12 mouse cellular contexts compared by ENCODE assay signal in genomic region chr12:73632671-73633244, GRCm38 (mm10). TPM values are rescaled to one million over a fixed set of nuclear protein-coding genes. Genes with fewer than 3 reads are reported as not detected.
DNase-seq lines count a peak whose midpoint lies in the region; ATAC-seq lines count a peak whose summit lies in the region.
"Had no signal": no experiment of that assay in that cellular context is flagged by ENCODE, and none has a peak within 500 bp of the region (broad histone marks: within the 10 kb centered on the region; RNA-seq: fewer than 3 reads in every experiment).

No protein-coding gene starts in this region.

- no peak overlapping the region for H3K4me2 ChIP-seq in intestine, embryonic 14.5 days (ENCODE audit: low read length)
- H3K4me2 ChIP-seq in hindbrain, embryonic 14.5 days (replicated peaks) = no peak overlapping the region
- H3K4me2 ChIP-seq: hindbrain, embryonic 15.5 days; liver, embryonic 11.5 days had no signal

- no peak overlapping the region for H3K9ac ChIP-seq in intestine, embryonic 14.5 days (ENCODE audit: low read length)
- no peak overlapping the region for H3K9ac ChIP-seq in hindbrain, embryonic 14.5 days
- H3K9ac ChIP-seq: hindbrain, embryonic 15.5 days had no signal

- peak; percentile 13 for DNase-seq in adrenal gland, adult 8-10 months
- no peak for DNase-seq in adrenal gland, postnatal 25 days
- DNase-seq in CD4-positive helper T cell, adult 2 months (ENCODE audit: low read depth, low spot score) = peak; percentile 70
- no peak for DNase-seq in intestine, embryonic 14.5 days (ENCODE audit: low spot score)
- peak; percentile 47 for DNase-seq in limb, embryonic 10.5 days (ENCODE audit: low spot score)
- DNase-seq in hindbrain, embryonic 14.5 days (ENCODE audit: low spot score) = no peak
- no peak for DNase-seq in layer of hippocampus, adult 9-11 months
- no peak for DNase-seq in urinary bladder, postnatal 14 days (ENCODE audit: low spot score)
- DNase-seq: cerebellum, postnatal 10 days had no signal

- H3K27me3 ChIP-seq in intestine, embryonic 14.5 days (replicated peaks; ENCODE audit: control insufficient read depth, insufficient read depth, low read length) = no peaks in the 10 kb centered on the region
- no peaks in the 10 kb centered on the region for H3K27me3 ChIP-seq in limb, embryonic 10.5 days (ENCODE audit: low read depth, poor library complexity, severe bottlenecking)
- no peaks in the 10 kb centered on the region for H3K27me3 ChIP-seq in hindbrain, embryonic 14.5 days (ENCODE audit: control insufficient read depth, insufficient read depth, low read length)
- H3K27me3 ChIP-seq: hindbrain, embryonic 15.5 days had no signal

- peaks cover 3% of the 10 kb centered on the region; the same call in 1 of the 2 replicates for H3K4me1 ChIP-seq in intestine, embryonic 14.5 days (replicated peaks; ENCODE audit: control insufficient read depth, insufficient read depth, low read length)
- H3K4me1 ChIP-seq in limb, embryonic 10.5 days = peaks cover 26% of the 10 kb centered on the region
- no peaks in the 10 kb centered on the region for H3K4me1 ChIP-seq in hindbrain, embryonic 14.5 days (replicated peaks; ENCODE audit: control insufficient read depth, insufficient read depth, low read length)
- H3K4me1 ChIP-seq: hindbrain, embryonic 15.5 days had no signal

- H3K36me3 ChIP-seq in intestine, embryonic 14.5 days (ENCODE audit: control insufficient read depth, insufficient read depth, low read length) = no peaks in the 10 kb centered on the region
- H3K36me3 ChIP-seq in limb, embryonic 10.5 days = no peaks in the 10 kb centered on the region
- no peaks in the 10 kb centered on the region for H3K36me3 ChIP-seq in hindbrain, embryonic 14.5 days (replicated peaks; ENCODE audit: control insufficient read depth, insufficient read depth)
- H3K36me3 ChIP-seq: hindbrain, embryonic 15.5 days had no signal

- WGBS in intestine, embryonic 14.5 days = 19% methylated on average over 8 of the region's 8 CpGs
- WGBS in limb, embryonic 10.5 days = 18% methylated on average over 8 of the region's 8 CpGs
- WGBS in hindbrain, embryonic 14.5 days = 31% methylated on average over 8 of the region's 8 CpGs

- peak; percentile 72; the same call in 1 of the 2 replicates for ATAC-seq in intestine, embryonic 14.5 days (replicated peaks; ENCODE audit: low FRiP score, low TSS enrichment, low read depth)
- ATAC-seq in hindbrain, embryonic 14.5 days (ENCODE audit: low FRiP score) = no peak
- ATAC-seq: forebrain, embryonic 16.5 days had no signal

- H3K27ac ChIP-seq in intestine, embryonic 14.5 days (ENCODE audit: low read depth) = no peak overlapping the region
- peak overlapping the region; percentile 42; the same call in 1 of the 2 replicates for H3K27ac ChIP-seq in limb, embryonic 10.5 days
- H3K27ac ChIP-seq in hindbrain, embryonic 14.5 days = no peak overlapping the region
- H3K27ac ChIP-seq: hindbrain, embryonic 15.5 days had no signal

- H3K4me3 ChIP-seq in intestine, embryonic 14.5 days (ENCODE audit: low read depth, low read length) = no peak overlapping the region
- no peak overlapping the region for H3K4me3 ChIP-seq in limb, embryonic 10.5 days
- H3K4me3 ChIP-seq in hindbrain, embryonic 14.5 days (replicated peaks; ENCODE audit: low read length) = no peak overlapping the region
- H3K4me3 ChIP-seq: hindbrain, embryonic 15.5 days had no signal

- no peaks in the 10 kb centered on the region for H3K9me3 ChIP-seq in intestine, embryonic 14.5 days (ENCODE audit: control insufficient read depth, low read length)
- H3K9me3 ChIP-seq in limb, embryonic 10.5 days (replicated peaks) = no peaks in the 10 kb centered on the region
- H3K9me3 ChIP-seq in hindbrain, embryonic 14.5 days (ENCODE audit: control insufficient read depth, low read length) = no peaks in the 10 kb centered on the region
- H3K9me3 ChIP-seq: hindbrain, embryonic 15.5 days had no signal

RNA-seq across cellular contexts. Expression of gene Prkch, which starts 48.2 kb away (rescaled TPM):
- 10 to 100 TPM; 11.8 to 20.1 (median 17.1) TPM for total RNA-seq in adrenal gland, adult 8-10 months (2022)
- total RNA-seq in adrenal gland, postnatal 25 days (2021) = 13.6 and 15.2 TPM in 2 replicates
- polyA plus RNA-seq in intestine, embryonic 14.5 days (2014; fragmentation: Nextera tagmentation; extraction: Ambion mirVana) = 8.0 and 8.3 TPM in 2 replicates
- 6.4 and 7.4 TPM in 2 replicates for polyA plus RNA-seq in limb, embryonic 10.5 days (2016; fragmentation: Nextera tagmentation; extraction: Ambion mirVana)
- 9.8 and 9.9 TPM in 2 replicates for polyA plus RNA-seq in hindbrain, embryonic 14.5 days (2014; fragmentation: Nextera tagmentation; extraction: Ambion mirVana)

Comparison
In these comparisons a context has a peak if more than half of its experiments do, and no peak if none do; other contexts are left out.
1. DNase-seq: peak in adrenal gland, adult 8-10 months (single experiment), CD4-positive helper T cell, adult 2 months (single experiment) and limb, embryonic 10.5 days (single experiment); none in adrenal gland, postnatal 25 days (single experiment), intestine, embryonic 14.5 days (single experiment), hindbrain, embryonic 14.5 days (single experiment), layer of hippocampus, adult 9-11 months (single experiment) and urinary bladder, postnatal 14 days (single experiment).